Mouse (Mus musculus) thymus, adult 2 months (tissue): ENCODE results near the gene Nqo2.

ENCODE experiments used
- CTCF ChIP-seq: fragments of 200-500 bp; IDR thresholded peaks from 2 replicates; pipeline ENCODE4 v1.5.1; 2012; ENCODE audit warnings: mild to moderate bottlenecking, control low read depth, low read length, moderate library complexity, borderline replicate concordance; ENCODE audit not compliant: control insufficient read depth, poor library complexity, insufficient read depth; ENCODE audit errors: extremely low read depth
- POLR2A ChIP-seq: fragments of 200-500 bp; IDR thresholded peaks from 2 replicates; pipeline ENCODE4 v1.6.1; 2012; ENCODE audit warnings: mild to moderate bottlenecking, low read length, control low read depth, moderate library complexity; ENCODE audit not compliant: control insufficient read depth, poor library complexity, insufficient read depth; ENCODE audit errors: extremely low read depth

DNA sequence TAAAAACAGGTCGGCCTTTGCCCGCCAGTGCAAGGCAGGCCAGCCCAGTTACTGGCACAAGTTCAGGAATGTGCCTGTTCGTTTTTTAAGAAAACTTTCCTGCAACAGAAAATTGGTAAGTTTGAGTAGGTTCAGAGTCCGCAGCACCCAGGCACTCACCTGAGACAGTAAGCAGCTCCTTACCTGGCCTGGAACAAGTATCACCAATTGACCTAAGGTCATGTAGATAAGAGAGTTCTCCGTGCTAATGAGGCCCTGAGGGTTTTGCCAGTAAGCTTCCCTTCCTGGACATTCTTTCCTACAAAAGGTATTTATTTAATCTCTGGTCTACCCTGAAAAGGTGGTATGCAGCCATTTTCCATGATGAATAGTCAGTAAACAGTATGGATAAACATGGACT lies 42.8 kb upstream of the Nqo2 start:
- TF ChIP-seq POLR2A (no peak), CTCF (no peak)
